Mouse (Mus musculus) erythroid progenitor cell, adult 5-6 weeks (primary cell): ENCODE measurements around the gene Dzip1l. TPM values are rescaled to one million over a fixed set of nuclear protein-coding genes. Genes with fewer than 3 reads are reported as not detected.

Experiments
- ATAC-seq: replicated peaks from 2 replicates; pipeline ENCODE4 v1.8.0; 2016; ENCODE audit warnings: moderate number of reproducible peaks, mild to moderate bottlenecking, moderate TSS enrichment, inconsistent platforms; ENCODE audit not compliant: poor library complexity, low FRiP score, severe bottlenecking
- total RNA-seq, 2 experiments: library from RNA; stranded (forward) in 1 of 2; stranded (reverse) in 1 of 2; fragments of 150-400 nt in 1 of 2; fragments of 186-747, 209-891 nt in 1 of 2; gene quantifications; 2 replicates each; pipeline versions ENCODE4 v1.2.3 to v1.2.4; 2015 to 2017; ENCODE audit warnings: low replicate concordance in 2 of 2

The Dzip1l gene
- total RNA-seq, 2 experiments from 2014 or later = not detected

DNA sequence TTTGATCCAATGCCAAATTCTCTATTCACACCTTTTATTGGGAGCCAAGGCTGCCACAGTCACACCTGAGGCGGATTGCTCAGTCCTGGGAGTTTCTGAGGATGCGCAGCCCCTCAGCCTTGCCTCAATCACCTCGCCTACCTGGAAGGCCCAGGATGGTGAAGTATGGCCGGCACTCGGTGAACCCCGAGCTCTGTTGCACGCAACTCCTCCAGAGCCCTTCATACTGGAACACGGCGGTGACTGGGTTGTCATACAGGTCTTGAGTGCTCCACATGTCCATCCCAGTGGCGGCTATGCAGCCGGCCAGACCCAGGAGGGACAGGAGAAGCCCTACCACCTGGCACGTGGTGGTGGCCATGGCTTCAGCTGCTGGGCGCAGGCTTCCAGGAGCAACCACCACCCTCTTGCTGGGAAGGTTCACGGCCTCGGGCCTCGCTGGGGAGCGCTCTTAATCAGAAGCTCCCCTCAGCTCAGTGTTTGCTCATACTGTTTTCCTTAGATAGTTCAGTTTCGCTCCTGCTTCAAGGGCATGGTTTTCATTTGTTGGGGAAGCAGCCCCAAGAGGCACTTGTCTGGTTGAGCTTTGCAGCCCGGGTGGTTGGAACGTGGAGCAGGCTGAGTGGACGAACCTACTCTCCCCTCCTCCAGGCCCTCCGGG, 80.4 kb downstream of the Dzip1l start:
- no peak for ATAC-seq

DNA sequence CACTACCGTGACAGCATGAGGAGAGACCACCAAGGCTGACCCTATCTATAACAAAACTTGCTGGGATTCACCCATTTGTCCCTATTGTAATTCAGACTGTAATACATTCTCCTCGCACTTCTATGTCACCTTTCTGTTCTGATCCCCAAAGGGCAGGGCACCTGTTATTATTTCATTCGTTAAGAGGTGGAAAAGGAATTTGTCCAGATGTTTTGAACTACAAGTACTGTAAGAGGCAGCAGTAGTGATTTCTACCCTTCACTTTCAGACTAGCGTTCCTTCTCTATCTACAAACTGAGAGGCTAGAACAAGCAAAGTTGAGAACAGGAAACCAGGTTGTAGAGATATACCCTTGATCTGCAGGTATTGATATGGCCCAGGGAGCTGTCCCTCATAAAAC, 81.0 kb downstream of the Dzip1l start:
- no peak for ATAC-seq

DNA sequence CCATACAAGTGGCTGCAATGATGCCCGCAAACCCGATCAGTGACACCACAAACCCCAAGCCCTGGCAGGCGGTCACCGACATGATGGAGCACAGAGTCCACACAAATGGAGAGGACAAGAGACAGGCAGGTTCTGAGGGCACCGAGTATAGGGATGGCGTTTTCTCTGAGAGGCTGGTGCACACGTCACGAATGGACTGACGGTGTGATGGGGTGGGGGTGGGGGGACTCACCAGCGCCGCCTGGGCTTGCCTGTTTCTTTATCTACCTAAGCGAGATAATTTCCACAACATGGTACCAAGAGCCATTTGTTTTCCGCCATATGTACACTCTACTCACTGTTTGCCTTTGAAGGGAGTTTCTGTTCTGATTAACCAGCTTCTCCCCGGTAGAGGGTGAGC, 87.8 kb downstream of the Dzip1l start, which contains the start of gene Cldn18:
Cldn18 (minus strand) TSS at position 134 of the 400 bp plus-strand sequence.
- no peak for ATAC-seq

Other genes with a start within 250 kb of the Dzip1l start
- 14.3 TPM in 1 of 2 replicates, not detected in the other for gene Mras, start 192.1 kb upstream of the Dzip1l start, total RNA-seq (2015; ENCODE audit: low replicate concordance)
- 0.08 and 0.13 TPM in 2 replicates for gene Mras, start 192.1 kb upstream of the Dzip1l start, total RNA-seq (2017; ENCODE audit: low replicate concordance)
- not detected in 2 replicates for gene Nme9, start 178.0 kb upstream of the Dzip1l start, total RNA-seq (2015; ENCODE audit: low replicate concordance)
- 1.2 TPM in 1 of 2 replicates, not detected in the other for gene Nme9, start 178.0 kb upstream of the Dzip1l start, total RNA-seq (2017; ENCODE audit: low replicate concordance)
- gene Armc8, start 60.6 kb upstream of the Dzip1l start, total RNA-seq (2015; ENCODE audit: low replicate concordance) = 20.9 and 30.6 TPM in 2 replicates
- gene Armc8, start 60.6 kb upstream of the Dzip1l start, total RNA-seq (2017; ENCODE audit: low replicate concordance) = 33.6 and 37.8 TPM in 2 replicates
- gene Dbr1, start 53.7 kb upstream of the Dzip1l start, total RNA-seq (2015; ENCODE audit: low replicate concordance) = 7.5 and 11.5 TPM in 2 replicates
- 12.3 and 32.3 TPM in 2 replicates for gene Dbr1, start 53.7 kb upstream of the Dzip1l start, total RNA-seq (2017; ENCODE audit: low replicate concordance)
- not detected in 2 replicates for gene A4gnt, start 17.0 kb upstream of the Dzip1l start, total RNA-seq (2015; ENCODE audit: low replicate concordance)
- not detected in 2 replicates for gene A4gnt, start 17.0 kb upstream of the Dzip1l start, total RNA-seq (2017; ENCODE audit: low replicate concordance)
- 0.36 TPM in 1 of 2 replicates, not detected in the other for gene Cldn18, start 87.8 kb downstream of the Dzip1l start, total RNA-seq (2015; ENCODE audit: low replicate concordance)
- not detected in 2 replicates for gene Cldn18, start 87.8 kb downstream of the Dzip1l start, total RNA-seq (2017; ENCODE audit: low replicate concordance)
- not detected in 2 replicates for gene Sox14, start 246.7 kb downstream of the Dzip1l start, total RNA-seq (2015; ENCODE audit: low replicate concordance)
- not detected in 2 replicates for gene Sox14, start 246.7 kb downstream of the Dzip1l start, total RNA-seq (2017; ENCODE audit: low replicate concordance)